Mouse (Mus musculus): ENCODE data around the gene Lrrc43.

DNA sequence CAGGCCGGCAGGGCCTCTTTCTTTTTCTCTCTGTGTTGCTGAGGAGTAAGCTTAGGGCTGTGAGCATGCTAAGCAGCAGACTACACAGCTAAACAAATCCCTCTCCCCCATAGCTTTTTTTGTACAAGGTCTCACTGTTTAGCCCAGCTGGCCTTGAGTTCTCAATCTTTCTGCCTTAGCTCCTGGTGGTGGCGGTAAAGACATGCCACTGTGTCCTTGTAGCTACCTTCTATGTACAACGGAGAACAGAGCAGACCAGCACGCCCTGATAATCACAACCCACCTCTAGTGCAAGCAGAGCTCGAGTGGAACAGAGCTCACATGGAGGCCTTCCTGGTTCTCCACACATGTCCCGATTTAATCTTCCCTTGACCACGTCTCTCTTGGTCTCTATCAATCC, 39.5 kb downstream of the Lrrc43 start:
- TF ChIP-seq CTCF (IDR thresholded peaks at IDR 0.05; ENCODE audit: low read depth, low read length) = no peak
- TF ChIP-seq TAL1 (conservative IDR thresholded peaks at IDR 0.05; ENCODE audit: low read depth, low read length) = no peak
- no peak for TF ChIP-seq GATA1 (IDR thresholded peaks at IDR 0.05; ENCODE audit: borderline replicate concordance, low read length)
- TF ChIP-seq GATA2 (IDR thresholded peaks at IDR 0.05; ENCODE audit: borderline replicate concordance, low read depth, low read length) = no peak
